Mouse (Mus musculus) liver, postnatal 0 days (tissue): ENCODE data around the gene Cdc42se1.

Source experiments
- CTCF ChIP-seq: sonication (generic); IDR thresholded peaks from 2 replicates; pipeline ENCODE4 v1.5.1; 2016; ENCODE audit warnings: antibody characterized with exemption, low read depth
- EP300 ChIP-seq: IDR thresholded peaks from 2 replicates; pipeline ENCODE4 v1.6.1; 2016; ENCODE audit warnings: antibody characterized with exemption, low read depth, mild to moderate bottlenecking

DNA sequence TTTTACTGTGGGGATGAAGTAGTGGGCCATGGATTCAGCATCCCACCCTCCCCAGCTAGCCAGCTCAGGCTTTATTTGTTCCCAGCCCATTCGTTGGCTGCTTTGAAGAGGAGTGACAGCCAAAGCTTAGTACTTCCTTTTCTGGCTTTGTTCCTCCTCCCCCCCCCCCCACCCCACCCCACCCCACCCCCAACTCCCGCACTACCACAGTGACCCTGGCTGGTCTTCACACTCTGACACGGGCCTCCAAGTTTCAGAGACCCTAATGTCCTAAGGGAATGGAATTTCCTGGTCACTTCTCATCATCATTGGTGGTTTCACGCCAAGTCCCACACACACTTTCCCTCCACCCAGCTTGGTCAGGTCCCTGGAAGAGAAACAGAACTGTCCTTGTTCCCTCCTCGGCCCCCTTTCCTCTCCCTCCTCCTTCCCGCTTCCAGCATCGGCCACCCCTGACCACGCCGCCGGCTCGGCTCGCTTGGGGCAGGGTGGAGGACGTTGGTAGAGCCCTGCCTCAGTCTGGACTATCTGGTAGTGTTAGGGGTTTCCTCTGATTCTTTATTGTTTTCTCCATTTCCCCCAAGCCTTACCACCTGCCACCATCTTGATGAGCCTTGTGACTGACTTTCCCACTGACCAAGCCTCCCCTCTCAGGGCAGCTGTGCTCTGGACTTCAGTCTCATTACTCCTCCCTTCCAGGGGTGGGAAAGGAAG is 1.4 kb downstream of the Cdc42se1 start:
- no peak for TF ChIP-seq CTCF
- no peak for TF ChIP-seq EP300
